Mouse (Mus musculus) bone marrow, adult 2 months (tissue): ENCODE results near the gene Fto.

Source experiments
- CTCF ChIP-seq: fragments of 200-500 bp; IDR thresholded peaks from 2 replicates; pipeline ENCODE4 v1.5.1; 2011; ENCODE audit warnings: low read length, control low read depth; ENCODE audit not compliant: control insufficient read depth, insufficient read depth
- POLR2A ChIP-seq: fragments of 200-500 bp; IDR thresholded peaks from 2 replicates; pipeline ENCODE4 v1.6.1; 2011; ENCODE audit warnings: low read depth, mild to moderate bottlenecking, control low read depth, low read length, borderline replicate concordance; ENCODE audit not compliant: control insufficient read depth

DNA sequence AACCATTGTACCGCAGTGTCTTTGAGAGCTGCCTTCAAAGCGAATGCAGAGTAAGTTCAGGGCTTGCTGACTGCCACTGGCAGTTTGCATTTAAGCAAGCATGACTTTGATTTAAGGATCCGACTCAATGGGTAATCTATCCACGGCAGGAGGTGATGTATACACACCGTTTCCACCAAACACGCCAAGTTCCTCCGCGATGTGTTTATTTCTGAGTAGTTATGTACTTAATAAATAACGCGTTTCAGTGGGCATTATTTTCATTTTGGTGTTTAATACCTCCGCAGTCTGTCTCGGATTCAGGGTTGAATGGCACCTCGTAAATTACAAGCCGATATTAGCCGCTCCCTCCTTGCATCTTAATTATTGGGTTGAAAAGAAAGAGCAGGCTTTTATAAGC, 366.1 kb downstream of the Fto start:
- TF ChIP-seq CTCF: no peak
- no peak for TF ChIP-seq POLR2A
